Mouse (Mus musculus) neural tube, embryonic 12.5 days (tissue): ENCODE measurements around the gene Ercc1. TPM values are rescaled to one million over a fixed set of nuclear protein-coding genes. Genes with fewer than 3 reads are reported as not detected.

Source experiments
- ATAC-seq: fragments of 200-750 bp; cut with Nextera tagmentation; 2 replicates; pipeline ENCODE4 v1.8.0; 2017; ENCODE audit warnings: low read depth, mild to moderate bottlenecking, moderate TSS enrichment, moderate library complexity; ENCODE audit not compliant: low FRiP score
- H3K27ac ChIP-seq: fragments of 300-500 bp; sonication (generic); 2 replicates; pipeline ENCODE4 v1.5.1; 2016
- H3K27me3 ChIP-seq: fragments of 300-500 bp; sonication (generic); replicated peaks from 2 replicates; pipeline ENCODE4 v1.6.1; 2016; ENCODE audit warnings: mild to moderate bottlenecking
- H3K36me3 ChIP-seq: fragments of 300-500 bp; sonication (generic); 2 replicates; pipeline ENCODE4 v1.6.1; 2016; ENCODE audit warnings: mild to moderate bottlenecking
- H3K4me1 ChIP-seq: fragments of 300-500 bp; sonication (generic); 2 replicates; pipeline ENCODE4 v1.6.1; 2016
- H3K4me2 ChIP-seq: fragments of 300-500 bp; sonication (generic); replicated peaks from 2 replicates; pipeline ENCODE4 v1.6.1; 2016; ENCODE audit warnings: mild to moderate bottlenecking
- H3K4me3 ChIP-seq: fragments of 300-500 bp; sonication (generic); 2 replicates; pipeline ENCODE4 v1.5.1; 2016
- H3K9ac ChIP-seq: fragments of 300-500 bp; sonication (generic); 2 replicates; pipeline ENCODE4 v1.6.1; 2016; ENCODE audit warnings: mild to moderate bottlenecking
- H3K9me3 ChIP-seq: fragments of 300-500 bp; sonication (generic); 2 replicates; pipeline ENCODE4 v1.6.1; 2016; ENCODE audit warnings: mild to moderate bottlenecking
- WGBS: fragments of 180-500 bp; shearing (Covaris S2); methylation state at CpG from one replicate; pipeline ENCODE4 v1.1.7; 2016; 5-methylcytosine and 5-hydroxymethylcytosine counted together
- polyA plus RNA-seq: library from polyadenylated mRNA; unstranded; fragments of >200 nt; fragmentation: Nextera tagmentation; extraction: Ambion mirVana; gene quantifications from 2 replicates; pipeline ENCODE4 v1.2.1, GENCODE M21; 2016

Gene Ercc1
- polyA plus RNA-seq, 1 experiment from 2014 or later, result 103 TPM

- H3K27ac ChIP-seq, result no peak overlapping the region
- peak; percentile 55 for ATAC-seq
- H3K9me3 ChIP-seq, result no peaks in the 10 kb centered on the region
- no peaks in the 10 kb centered on the region for H3K36me3 ChIP-seq
- no peaks in the 10 kb centered on the region; the same call in 1 of the 2 replicates for H3K27me3 ChIP-seq
- H3K4me1 ChIP-seq, result peaks cover 13% of the 10 kb centered on the region
- H3K4me2 ChIP-seq, result peak overlapping the region; percentile 74
- WGBS, result 0% methylated on average over 22 of the region's 22 CpGs
- H3K4me3 ChIP-seq, result peak overlapping the region; percentile 31
- peak overlapping the region; percentile 42 for H3K9ac ChIP-seq
Observed at GRCm38 (mm10) chr7:19327128-19327527, 17.4 kb upstream of the Ercc1 start.

- Histone ChIP-seq H3K27ac (no peak overlapping the region), H3K4me3 (no peak overlapping the region), H3K9ac (0 out of 2 replicates have a peak overlapping the region, but pooled peaks have one; percentile 3), H3K4me1 (peaks cover 13% of the 10 kb centered on the region), H3K36me3 (no peaks in the 10 kb centered on the region), H3K4me2 (peak overlapping the region; percentile 74; the same call in 1 of the 2 replicates), H3K27me3 (no peaks in the 10 kb centered on the region), H3K9me3 (no peaks in the 10 kb centered on the region)
- 77% methylated on average over 5 of the region's 5 CpGs for WGBS
- ATAC-seq, result no peak
Observed at GRCm38 (mm10) chr7:19327782-19328181, 16.8 kb upstream of the Ercc1 start.

- H3K9ac ChIP-seq, result no peak overlapping the region
- H3K4me2 ChIP-seq, result no peak overlapping the region
- H3K4me3 ChIP-seq, result no peak overlapping the region
- no peaks in the 10 kb centered on the region for H3K36me3 ChIP-seq
- peaks cover 17% of the 10 kb centered on the region for H3K4me1 ChIP-seq
- no peak overlapping the region for H3K27ac ChIP-seq
- H3K27me3 ChIP-seq, result no peaks in the 10 kb centered on the region
- no peaks in the 10 kb centered on the region for H3K9me3 ChIP-seq
- ATAC-seq, result no peak
Observed at GRCm38 (mm10) chr7:19328425-19328824, 16.2 kb upstream of the Ercc1 start.

- Histone ChIP-seq H3K27ac (no peak overlapping the region), H3K9me3 (no peaks in the 10 kb centered on the region), H3K4me3 (no peak overlapping the region), H3K4me2 (no peak overlapping the region), H3K9ac (no peak overlapping the region), H3K27me3 (no peaks in the 10 kb centered on the region), H3K4me1 (peaks cover 17% of the 10 kb centered on the region), H3K36me3 (no peaks in the 10 kb centered on the region)
- ATAC-seq, result no peak
- WGBS, result 72% methylated on average over 2 of the region's 2 CpGs
Observed at GRCm38 (mm10) chr7:19331910-19332309, 12.7 kb upstream of the Ercc1 start.

- ATAC-seq, result peak; percentile 37; the same call in 1 of the 2 replicates
- H3K9me3 ChIP-seq, result no peaks in the 10 kb centered on the region
- H3K9ac ChIP-seq, result peak overlapping the region; percentile 81
- H3K36me3 ChIP-seq, result no peaks in the 10 kb centered on the region
- under 1% methylated on average over 48 of the region's 52 CpGs for WGBS
- H3K4me1 ChIP-seq, result peaks cover 12% of the 10 kb centered on the region
- no peak overlapping the region for H3K27ac ChIP-seq
- no peaks in the 10 kb centered on the region for H3K27me3 ChIP-seq
- H3K4me3 ChIP-seq, result peak overlapping the region; percentile 62
- H3K4me2 ChIP-seq, result peak overlapping the region; percentile 90
Observed at GRCm38 (mm10) chr7:19332709-19333352, 11.7 kb upstream of the Ercc1 start.

GRCm38 (mm10) chr7:19335583-19335982 is 9.0 kb upstream of the Ercc1 start:
- Histone ChIP-seq H3K4me1 (peaks cover 12% of the 10 kb centered on the region), H3K9ac (no peak overlapping the region), H3K36me3 (no peaks in the 10 kb centered on the region), H3K4me3 (no peak overlapping the region), H3K27ac (no peak overlapping the region), H3K27me3 (no peaks in the 10 kb centered on the region), H3K4me2 (no peak overlapping the region), H3K9me3 (no peaks in the 10 kb centered on the region)
- WGBS, result 33% methylated on average over 3 of the region's 3 CpGs
- no peak for ATAC-seq

- H3K36me3 ChIP-seq, result no peaks in the 10 kb centered on the region
- H3K27ac ChIP-seq, result no peak overlapping the region
- peaks cover 21% of the 10 kb centered on the region for H3K4me1 ChIP-seq
- ATAC-seq, result no peak
- no peak overlapping the region for H3K4me3 ChIP-seq
- H3K4me2 ChIP-seq, result no peak overlapping the region
- 63% methylated on average over 10 of the region's 10 CpGs for WGBS
- H3K27me3 ChIP-seq, result peaks cover 11% of the 10 kb centered on the region
- no peak overlapping the region for H3K9ac ChIP-seq
- H3K9me3 ChIP-seq, result no peaks in the 10 kb centered on the region
Observed at GRCm38 (mm10) chr7:19337122-19337521, 7.5 kb upstream of the Ercc1 start.

- H3K27ac ChIP-seq, result no peak overlapping the region
- H3K4me1 ChIP-seq, result peaks cover 27% of the 10 kb centered on the region
- no peaks in the 10 kb centered on the region for H3K36me3 ChIP-seq
- ATAC-seq, result no peak
- H3K9ac ChIP-seq, result no peak overlapping the region
- H3K9me3 ChIP-seq, result no peaks in the 10 kb centered on the region
- H3K4me2 ChIP-seq, result no peak overlapping the region
- H3K27me3 ChIP-seq, result peaks cover 13% of the 10 kb centered on the region
- no peak overlapping the region for H3K4me3 ChIP-seq
- WGBS, result 68% methylated on average over 2 of the region's 2 CpGs
Observed at GRCm38 (mm10) chr7:19338060-19338459, 6.5 kb upstream of the Ercc1 start.

- no peak for ATAC-seq
- Histone ChIP-seq H3K4me3 (no peak overlapping the region), H3K4me2 (no peak overlapping the region), H3K4me1 (peaks cover 24% of the 10 kb centered on the region), H3K27ac (no peak overlapping the region), H3K36me3 (no peaks in the 10 kb centered on the region), H3K9me3 (no peaks in the 10 kb centered on the region), H3K9ac (no peak overlapping the region), H3K27me3 (peaks cover 13% of the 10 kb centered on the region)
- WGBS, result 74% methylated on average over 7 of the region's 7 CpGs
Observed at GRCm38 (mm10) chr7:19338596-19338995, 6.0 kb upstream of the Ercc1 start.

- Histone ChIP-seq H3K27me3 (peaks cover 13% of the 10 kb centered on the region), H3K4me2 (peak overlapping the region; percentile 93), H3K4me1 (peaks cover 31% of the 10 kb centered on the region), H3K4me3 (peak overlapping the region; percentile 1; the same call in 1 of the 2 replicates), H3K36me3 (no peaks in the 10 kb centered on the region), H3K27ac (no peak overlapping the region), H3K9ac (no peak overlapping the region), H3K9me3 (no peaks in the 10 kb centered on the region)
- WGBS, result 19% methylated on average over 10 of the region's 10 CpGs
- no peak for ATAC-seq
Observed at GRCm38 (mm10) chr7:19341250-19341649, 3.3 kb upstream of the Ercc1 start.

GRCm38 (mm10) chr7:19341761-19342409 is 2.7 kb upstream of the Ercc1 start:
- Histone ChIP-seq H3K4me2 (peak overlapping the region; percentile 93), H3K9ac (peak overlapping the region; percentile 47), H3K36me3 (no peaks in the 10 kb centered on the region), H3K9me3 (no peaks in the 10 kb centered on the region), H3K27ac (no peak overlapping the region), H3K27me3 (peaks cover 13% of the 10 kb centered on the region), H3K4me1 (peaks cover 33% of the 10 kb centered on the region), H3K4me3 (peak overlapping the region; percentile 46)
- WGBS, result 1% methylated on average over 41 of the region's 41 CpGs
- no peak for ATAC-seq

- H3K36me3 ChIP-seq, result no peaks in the 10 kb centered on the region
- peak overlapping the region; percentile 46 for H3K4me3 ChIP-seq
- peaks cover 33% of the 10 kb centered on the region for H3K4me1 ChIP-seq
- H3K4me2 ChIP-seq, result peak overlapping the region; percentile 93
- under 1% methylated on average over 27 of the region's 27 CpGs for WGBS
- no peaks in the 10 kb centered on the region for H3K9me3 ChIP-seq
- H3K27ac ChIP-seq, result no peak overlapping the region
- peak; percentile 17; the same call in 1 of the 2 replicates for ATAC-seq
- H3K9ac ChIP-seq, result peak overlapping the region; percentile 47
- peaks cover 13% of the 10 kb centered on the region for H3K27me3 ChIP-seq
Observed at GRCm38 (mm10) chr7:19342481-19343027, 2.0 kb upstream of the Ercc1 start.
